Mouse (Mus musculus) kidney, postnatal 4 days (tissue): ENCODE data around the gene Tenm1.

Source experiments
- DNase-seq, 2 experiments: peaks; one replicate each; pipeline ENCODE4 v3.0.0; 2021; ENCODE audit warnings: mixed read lengths in 2 of 2

Gene Tenm1

GRCm38 (mm10) chrX:42718078-42718785 lies 710.7 kb downstream of the Tenm1 start:
- DNase-seq = no peak

DNA sequence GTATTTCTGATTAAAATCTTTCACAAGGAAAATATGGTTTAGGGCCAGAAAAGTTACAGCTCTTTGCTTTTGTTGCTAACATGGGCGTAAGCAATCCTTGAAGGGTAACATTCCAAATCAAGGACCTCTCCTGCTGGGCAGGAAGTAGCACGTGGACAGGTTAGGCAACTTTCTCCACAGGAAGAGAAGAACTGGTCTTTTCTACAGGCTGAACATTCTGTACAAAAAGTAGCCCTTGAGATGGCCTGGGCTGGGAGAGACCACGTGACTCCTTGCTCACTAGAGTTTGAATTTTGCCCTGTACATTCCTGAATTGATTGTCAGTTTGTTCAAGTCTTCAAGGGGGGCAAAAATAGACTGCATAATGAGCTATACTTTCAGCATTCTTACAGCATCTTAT lies 728.6 kb downstream of the Tenm1 start:
- no peak for DNase-seq

GRCm38 (mm10) chrX:42647131-42647530 lies 781.8 kb downstream of the Tenm1 start:
- DNase-seq = no peak

GRCm38 (mm10) chrX:42580521-42580920 lies 848.4 kb downstream of the Tenm1 start:
- no peak for DNase-seq

GRCm38 (mm10) chrX:42558683-42559082 lies 870.2 kb downstream of the Tenm1 start:
- no peak for DNase-seq

DNA sequence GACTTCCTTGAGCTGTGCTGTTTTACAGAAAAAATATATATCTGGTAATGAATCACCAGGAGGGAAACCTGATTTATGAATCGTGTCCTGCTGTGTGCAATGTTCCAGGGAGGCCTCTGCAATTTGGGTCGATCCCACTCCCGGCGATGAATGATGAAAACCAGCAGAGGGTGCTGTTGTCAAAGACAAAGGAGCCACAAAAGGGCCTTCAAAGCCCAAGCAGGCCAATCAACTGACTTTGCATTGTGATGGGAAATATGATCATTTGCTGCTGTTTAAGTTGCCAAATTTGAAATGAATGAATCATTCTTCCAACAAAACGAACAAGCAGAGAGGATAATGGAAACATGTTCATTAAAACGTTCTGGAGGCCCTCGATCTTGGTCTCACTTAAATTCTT lies 871.6 kb downstream of the Tenm1 start:
- DNase-seq = peak; percentile 45 to 57

- no peak for DNase-seq
These were observed 880.4 kb downstream of the Tenm1 start for GRCm38 (mm10) chrX:42548513-42548912.

- no peak for DNase-seq
These were observed 883.9 kb downstream of the Tenm1 start for GRCm38 (mm10) chrX:42545076-42545475.

DNA sequence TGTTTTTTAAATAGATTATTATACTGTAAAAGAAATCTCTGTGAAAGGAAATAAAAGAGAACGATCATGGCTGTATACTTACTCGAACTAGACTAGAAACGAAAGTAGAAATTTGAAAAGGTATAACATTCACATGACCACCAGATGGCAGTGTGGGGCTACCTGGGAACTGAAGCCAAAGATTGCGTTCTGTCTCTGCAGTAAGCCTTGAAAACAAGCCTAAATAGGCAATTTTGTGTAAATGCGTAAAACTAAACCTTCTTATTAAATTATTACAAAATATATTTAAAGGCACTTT lies 888.2 kb downstream of the Tenm1 start:
- DNase-seq = peak; percentile 68 to 76

DNA sequence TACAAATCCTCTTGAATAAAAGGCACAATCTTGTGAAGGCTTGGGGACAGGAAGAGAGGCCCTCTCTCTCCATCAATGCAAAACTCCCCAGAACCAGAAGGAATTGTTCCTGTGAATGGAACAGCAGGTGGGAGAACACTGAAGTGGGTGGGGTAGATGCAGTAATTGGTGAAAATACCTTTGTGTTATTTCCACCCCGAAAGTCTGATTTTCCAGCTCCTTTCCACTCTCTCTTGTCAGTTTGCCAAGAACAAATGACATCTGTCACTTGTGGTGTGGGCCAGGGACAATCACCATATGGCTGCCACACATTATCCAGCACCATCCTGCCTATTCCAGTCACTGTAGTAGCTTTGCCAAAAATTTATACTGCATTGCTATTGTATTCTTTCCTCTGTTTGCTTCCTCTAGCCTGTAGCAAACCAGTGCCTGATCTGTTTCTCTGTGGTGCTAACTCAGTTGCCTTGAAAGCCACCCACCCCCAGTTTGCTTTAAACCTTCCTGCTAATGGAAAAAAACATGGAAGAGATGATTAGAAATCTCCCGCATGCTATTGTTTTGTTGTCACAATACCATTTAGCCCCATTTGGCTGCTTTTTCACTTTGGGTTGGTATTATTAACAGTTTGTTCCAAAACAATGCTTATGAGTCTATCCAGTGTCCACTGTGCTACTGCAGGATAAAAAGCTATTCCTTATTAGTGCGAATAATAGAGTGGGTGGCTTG lies 888.7 kb downstream of the Tenm1 start:
- peak in 1 of 2 experiments; percentile 3 for DNase-seq

- no peak for DNase-seq
These were observed 898.2 kb downstream of the Tenm1 start for GRCm38 (mm10) chrX:42530703-42531102.

DNA sequence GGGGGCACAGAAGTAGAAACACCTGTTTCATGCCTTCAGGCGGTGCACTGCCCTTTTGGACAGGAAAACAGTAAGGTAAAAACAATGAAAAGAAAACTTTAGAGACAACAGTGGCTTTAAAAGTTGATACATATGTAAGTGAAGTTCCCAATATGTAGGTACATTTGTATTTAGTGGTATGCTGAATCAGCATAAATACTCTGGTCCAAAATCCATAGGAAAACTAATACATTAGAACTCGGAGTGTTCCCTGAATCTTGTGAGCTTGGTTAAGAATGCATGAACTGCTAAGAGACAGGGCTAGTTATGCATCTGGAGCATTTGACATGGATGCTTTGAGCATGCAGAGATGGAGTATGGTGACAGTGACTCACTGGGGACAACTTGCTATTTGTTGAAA lies 906.1 kb downstream of the Tenm1 start:
- no peak for DNase-seq

DNA sequence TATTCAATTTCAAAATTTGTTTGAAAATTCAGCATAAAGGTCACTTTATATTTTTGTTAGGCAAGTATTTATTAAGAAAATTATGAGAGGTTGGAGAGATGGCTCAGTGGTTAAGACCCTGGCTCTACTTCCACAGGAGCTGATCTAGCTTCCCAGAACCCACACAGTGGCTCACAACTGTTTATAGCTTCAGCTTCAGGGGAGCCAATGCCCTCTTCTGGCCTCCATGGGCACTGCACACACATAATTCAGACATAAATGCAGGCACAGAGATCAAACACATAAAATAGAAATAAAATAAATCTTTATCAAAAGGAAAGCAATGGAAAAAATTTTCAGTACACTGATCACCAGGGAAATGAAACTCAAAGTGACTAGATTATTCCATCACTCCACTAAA lies 916.4 kb downstream of the Tenm1 start:
- DNase-seq = peak; percentile 5 to 7

DNA sequence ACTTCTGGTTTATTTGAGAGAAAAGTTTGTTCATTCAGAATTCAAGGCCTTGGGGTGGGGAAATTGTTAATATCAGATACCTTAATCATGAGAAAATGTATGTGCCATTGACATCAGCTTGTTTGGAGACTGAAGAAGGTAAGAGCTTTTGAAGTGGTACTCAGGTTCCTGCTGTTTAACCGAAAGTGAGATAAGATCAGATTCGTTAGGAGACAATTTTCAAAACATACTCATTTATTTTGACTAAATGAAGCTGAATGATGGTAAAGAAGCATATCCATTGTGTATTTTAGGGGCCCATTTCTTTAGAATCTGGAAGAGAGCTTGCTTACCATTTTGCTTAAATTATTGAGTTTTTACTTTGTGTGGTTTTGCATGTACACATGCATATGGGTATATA lies 917.8 kb downstream of the Tenm1 start:
- DNase-seq = no peak

- DNase-seq = no peak
These were observed 926.5 kb downstream of the Tenm1 start, which contains the start of gene Sh2d1a for GRCm38 (mm10) chrX:42502291-42503043. Gene Sh2d1a, plus strand, starts transcription at chrX:42502453.

- no peak for DNase-seq
These were observed 928.4 kb downstream of the Tenm1 start for GRCm38 (mm10) chrX:42500538-42500937.

DNA sequence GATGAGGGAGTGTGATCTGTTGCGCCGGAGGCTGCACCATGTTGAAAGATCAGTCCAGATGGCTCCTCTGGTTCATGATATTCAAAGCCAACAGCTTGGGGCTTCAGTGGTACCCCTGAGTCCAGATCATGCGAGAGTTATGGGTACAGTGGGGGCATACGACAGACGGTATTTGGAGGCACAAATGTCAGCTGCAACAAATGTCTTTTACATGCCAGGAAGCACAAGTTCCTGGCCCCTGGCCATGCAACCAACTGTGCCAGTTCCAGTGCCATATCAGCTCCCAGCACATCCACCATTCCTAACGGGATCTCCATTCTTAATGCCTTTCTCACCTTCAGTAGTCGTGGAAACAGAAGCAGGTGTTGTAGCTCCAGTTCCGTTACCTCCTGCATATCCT lies 938.6 kb downstream of the Tenm1 start:
- DNase-seq = no peak

DNA sequence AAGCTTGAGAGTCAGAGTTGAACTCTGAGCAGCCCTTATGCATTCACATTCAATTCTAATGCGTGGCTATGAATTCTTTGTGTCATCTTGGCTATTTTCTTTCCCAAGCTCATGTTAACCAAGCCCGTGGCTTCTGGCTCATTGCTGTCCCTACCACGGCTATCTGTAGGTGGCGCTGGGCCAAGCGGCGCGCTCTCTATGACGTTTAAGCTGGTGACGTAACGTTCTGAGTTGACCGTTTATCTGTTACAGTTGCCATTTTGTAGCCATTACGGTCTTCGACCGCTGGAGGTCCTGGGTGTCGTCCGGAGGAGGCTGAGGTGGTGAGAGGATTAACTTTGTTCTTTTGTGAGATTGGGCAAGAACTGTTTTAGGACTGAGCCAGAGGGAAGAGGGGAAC lies 939.5 kb downstream of the Tenm1 start, which contains the start of gene Tex13c2:
Gene Tex13c2, plus strand, starts transcription at position 246 of the 400 bp plus-strand sequence.
- DNase-seq = no peak
